10 mouse cellular contexts compared by ENCODE assay signal in the genomic region with DNA sequence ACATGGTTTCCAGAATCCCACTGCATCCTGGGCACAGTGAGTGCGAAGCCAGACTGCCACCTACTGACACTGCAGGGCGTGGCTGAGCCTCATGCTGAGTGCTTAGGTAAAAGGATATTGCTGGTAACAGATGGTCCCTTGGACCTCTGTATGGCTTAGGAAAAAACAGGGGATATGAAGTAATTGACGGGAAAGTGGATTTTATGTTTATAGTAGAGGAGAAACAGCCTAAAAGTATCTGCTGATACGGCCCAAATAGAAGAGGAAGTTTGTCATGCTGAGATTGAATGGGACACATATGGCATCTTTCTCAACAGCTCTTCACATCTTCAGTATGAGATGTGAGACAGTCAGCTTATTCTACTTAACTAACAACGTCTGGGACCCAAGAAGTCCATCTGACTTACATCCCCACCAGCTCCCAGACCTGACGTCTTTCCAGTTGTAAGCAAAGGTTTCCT.
DNase-seq lines count a peak whose midpoint lies in the region; ATAC-seq and TF ChIP-seq lines count a peak whose summit lies in the region.
"Had no signal": no experiment of that assay in that cellular context is flagged by ENCODE, and none has a peak within 500 bp of the region (broad histone marks: within the 10 kb centered on the region; RNA-seq: fewer than 3 reads in every experiment).

No protein-coding gene starts in this region.

- H3K9ac ChIP-seq in embryonic facial prominence, embryonic 11.5 days (replicated peaks; ENCODE audit: low read length): no peak overlapping the region
- H3K9ac ChIP-seq in kidney, embryonic 16.5 days (replicated peaks; ENCODE audit: low read length): no peak overlapping the region
- no peak overlapping the region for H3K9ac ChIP-seq in liver, embryonic 11.5 days (ENCODE audit: low read depth, low read length)
- H3K9ac ChIP-seq: embryonic facial prominence, embryonic 13.5 days; liver, embryonic 15.5 days had no signal

- peaks cover 3% of the 10 kb centered on the region for H3K27me3 ChIP-seq in Patski
- H3K27me3 ChIP-seq in embryonic facial prominence, embryonic 11.5 days (ENCODE audit: control insufficient read depth, insufficient read depth, low read length): no peaks in the 10 kb centered on the region
- no peaks in the 10 kb centered on the region for H3K27me3 ChIP-seq in kidney, embryonic 16.5 days (ENCODE audit: insufficient read depth, low read length)
- H3K27me3 ChIP-seq in liver, embryonic 11.5 days (replicated peaks; ENCODE audit: control insufficient read depth, insufficient read depth, low read length): no peaks in the 10 kb centered on the region
- H3K27me3 ChIP-seq: embryonic facial prominence, embryonic 13.5 days; liver, embryonic 15.5 days had no signal

- in situ Hi-C loops in Patski (cut with MboI; ENCODE audit: low pct_unique_long_range_greater_than_20kb): loop anchor here (25.0 kb wide), 1 partner anchor 398 kb away; no protein-coding TSS in a partner anchor

- DNase-seq in adrenal gland, adult 18-20 months (ENCODE audit: low spot score in 2 of 2): peak; percentile 40 to 47
- DNase-seq in adrenal gland, postnatal 4 days (ENCODE audit: low spot score in 2 of 2): no peak
- no peak for DNase-seq in Patski (ENCODE audit: low read depth, low spot score)
- DNase-seq in embryonic facial prominence, embryonic 11.5 days (ENCODE audit: low spot score): peak; percentile 35
- DNase-seq in liver, embryonic 11.5 days (ENCODE audit: low spot score): peak; percentile 25
- peak; percentile 49 for DNase-seq in right cerebral cortex, postnatal 4 days
- no peak for DNase-seq in neural tube, embryonic 10.5 days (ENCODE audit: extremely low spot score, low spot score)

- POLR2A ChIA-PET in Patski (lab: Charles Lee): no interaction called here

- H3K4me1 ChIP-seq in embryonic facial prominence, embryonic 11.5 days (ENCODE audit: control insufficient read depth, insufficient read depth, low read length): no peaks in the 10 kb centered on the region
- no peaks in the 10 kb centered on the region for H3K4me1 ChIP-seq in kidney, embryonic 16.5 days (ENCODE audit: insufficient read depth, low read length)
- no peaks in the 10 kb centered on the region for H3K4me1 ChIP-seq in liver, embryonic 11.5 days (replicated peaks; ENCODE audit: control insufficient read depth, insufficient read depth, low read length)
- H3K4me1 ChIP-seq: embryonic facial prominence, embryonic 13.5 days; liver, embryonic 15.5 days had no signal

- no peak overlapping the region for H3K4me2 ChIP-seq in embryonic facial prominence, embryonic 11.5 days (ENCODE audit: low read depth, low read length)
- no peak overlapping the region for H3K4me2 ChIP-seq in kidney, embryonic 16.5 days (replicated peaks; ENCODE audit: low read depth, low read length)
- no peak overlapping the region for H3K4me2 ChIP-seq in liver, embryonic 11.5 days
- H3K4me2 ChIP-seq: embryonic facial prominence, embryonic 13.5 days; liver, embryonic 15.5 days had no signal

- no peaks in the 10 kb centered on the region for H3K36me3 ChIP-seq in embryonic facial prominence, embryonic 11.5 days (replicated peaks; ENCODE audit: control insufficient read depth, insufficient read depth, low read depth, low read length)
- no peaks in the 10 kb centered on the region for H3K36me3 ChIP-seq in kidney, embryonic 16.5 days (ENCODE audit: insufficient read depth, low read length)
- H3K36me3 ChIP-seq in liver, embryonic 11.5 days (ENCODE audit: control insufficient read depth, insufficient read depth, low read length): no peaks in the 10 kb centered on the region
- H3K36me3 ChIP-seq: embryonic facial prominence, embryonic 13.5 days; liver, embryonic 15.5 days had no signal

- H3K27ac ChIP-seq in embryonic facial prominence, embryonic 11.5 days (replicated peaks; ENCODE audit: low read depth, low read length): no peak overlapping the region
- H3K27ac ChIP-seq in kidney, embryonic 16.5 days (ENCODE audit: low read length): no peak overlapping the region
- no peak overlapping the region for H3K27ac ChIP-seq in liver, embryonic 11.5 days (ENCODE audit: low read depth, low read length)
- H3K27ac ChIP-seq: embryonic facial prominence, embryonic 13.5 days; liver, embryonic 15.5 days had no signal

- no peak overlapping the region for H3K4me3 ChIP-seq in embryonic facial prominence, embryonic 11.5 days (ENCODE audit: low read depth, low read length)
- no peak overlapping the region for H3K4me3 ChIP-seq in kidney, embryonic 16.5 days (ENCODE audit: low read length)
- H3K4me3 ChIP-seq in liver, embryonic 11.5 days (ENCODE audit: low read depth, low read length): no peak overlapping the region
- H3K4me3 ChIP-seq: embryonic facial prominence, embryonic 13.5 days; liver, embryonic 15.5 days had no signal

- peak; percentile 73 for TF ChIP-seq CTCF in Patski (IDR thresholded peaks at IDR 0.05)

- CTCF ChIA-PET in Patski (lab: Charles Lee): no interaction called here

- no peaks in the 10 kb centered on the region for H3K9me3 ChIP-seq in embryonic facial prominence, embryonic 11.5 days (replicated peaks; ENCODE audit: control insufficient read depth, low read length)
- no peaks in the 10 kb centered on the region for H3K9me3 ChIP-seq in kidney, embryonic 16.5 days (ENCODE audit: low read length)
- no peaks in the 10 kb centered on the region for H3K9me3 ChIP-seq in liver, embryonic 11.5 days (ENCODE audit: control insufficient read depth, low read length)
- H3K9me3 ChIP-seq: embryonic facial prominence, embryonic 13.5 days; liver, embryonic 15.5 days had no signal

- 69% methylated on average over 6 of the region's 6 CpGs for WGBS in embryonic facial prominence, embryonic 11.5 days
- 65% methylated on average over 6 of the region's 6 CpGs for WGBS in kidney, embryonic 16.5 days
- 59% methylated on average over 6 of the region's 6 CpGs for WGBS in liver, embryonic 11.5 days

- ATAC-seq in Patski: no peak
- ATAC-seq in embryonic facial prominence, embryonic 11.5 days (replicated peaks; ENCODE audit: insufficient number of reproducible peaks, low FRiP score, low TSS enrichment, low read depth): no peak
- ATAC-seq in kidney, embryonic 16.5 days (ENCODE audit: low FRiP score, low TSS enrichment): peak; percentile 61; the same call in 1 of the 2 replicates
- no peak for ATAC-seq in liver, embryonic 11.5 days (replicated peaks; ENCODE audit: low FRiP score)

Comparison
In these comparisons a context has a peak if more than half of its experiments do, and no peak if none do; other contexts are left out.
1. DNase-seq: peak in adrenal gland, adult 18-20 months (2 of 2), embryonic facial prominence, embryonic 11.5 days (single experiment), liver, embryonic 11.5 days (single experiment) and right cerebral cortex, postnatal 4 days (single experiment); none in adrenal gland, postnatal 4 days (0 of 2), Patski (single experiment) and neural tube, embryonic 10.5 days (single experiment).